Mouse (Mus musculus) embryo, embryonic 10 days (tissue): ENCODE data around the gene Sned1.
"Not testable (repeated sequence)": the region's sequence is repeated elsewhere in the genome, so short reads cannot be mapped to it uniquely, and the experiment has no call there.

Source experiments
- DNase-seq: peaks from one replicate; pipeline ENCODE4 v3.0.0-alpha.2; 2015; ENCODE audit warnings: low spot score

Sned1 gene

GRCm38 (mm10) chr1:93229221-93229620 is 6.4 kb upstream of the Sned1 start:
- DNase-seq, result no peak

DNA sequence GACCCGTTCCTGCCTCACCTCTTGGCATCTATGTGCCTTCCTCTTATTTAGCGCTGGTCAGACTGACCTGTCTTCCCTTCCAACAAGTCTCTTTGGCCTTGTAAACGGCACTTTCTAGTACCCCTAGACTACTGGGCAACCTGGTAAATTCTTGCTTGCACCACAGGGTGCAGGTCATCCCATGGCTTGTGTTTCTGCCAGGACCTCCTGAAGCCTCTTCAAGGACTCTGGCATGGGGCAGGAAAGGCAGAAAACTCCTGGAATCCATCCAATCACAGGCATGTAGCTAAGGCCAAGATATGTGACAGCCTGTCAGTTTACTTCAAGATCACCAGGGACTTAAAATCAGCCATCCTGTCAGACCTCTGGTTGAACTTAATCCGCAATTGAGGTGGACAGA is 6.0 kb upstream of the Sned1 start:
- no peak for DNase-seq

DNA sequence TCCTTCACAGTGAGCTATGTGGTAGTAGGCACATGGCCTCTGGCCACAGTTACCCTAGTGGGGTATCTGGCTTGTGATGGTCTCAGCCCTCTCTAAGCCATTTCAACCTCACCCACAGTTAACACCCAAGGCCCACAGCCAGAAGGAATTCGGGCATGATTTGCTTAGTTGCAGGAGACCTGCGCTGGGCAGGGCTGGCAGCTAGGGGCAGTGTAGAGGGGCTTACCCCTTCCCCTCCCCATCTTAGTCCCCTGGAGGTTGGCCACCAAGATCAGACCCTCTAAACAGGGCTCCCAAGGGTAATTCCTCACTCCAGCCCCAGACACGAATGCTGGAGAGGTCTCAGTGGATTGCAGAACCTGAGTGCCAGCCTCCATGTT is 894 bp downstream of the Sned1 start:
- DNase-seq, result peak; percentile 56

DNA sequence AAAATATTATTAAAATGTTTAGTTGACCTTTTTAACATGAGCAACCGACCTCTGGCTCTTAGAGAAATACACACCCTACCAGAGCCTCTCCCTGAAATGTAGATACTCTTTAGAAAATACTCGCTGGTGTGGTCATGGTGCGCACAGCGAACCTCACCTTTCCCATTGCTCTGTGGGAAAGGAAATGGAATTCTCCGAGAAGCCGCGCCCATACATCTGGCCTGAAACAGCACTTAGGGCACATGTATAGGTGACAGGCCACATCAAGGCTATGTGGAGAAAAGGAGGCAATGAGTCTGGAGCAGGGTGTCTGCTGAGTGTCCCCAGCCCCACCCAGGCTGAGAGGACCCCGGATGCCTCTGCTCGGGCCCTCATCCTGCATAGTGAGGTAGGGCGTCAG is 2.0 kb downstream of the Sned1 start:
- no peak for DNase-seq

DNA sequence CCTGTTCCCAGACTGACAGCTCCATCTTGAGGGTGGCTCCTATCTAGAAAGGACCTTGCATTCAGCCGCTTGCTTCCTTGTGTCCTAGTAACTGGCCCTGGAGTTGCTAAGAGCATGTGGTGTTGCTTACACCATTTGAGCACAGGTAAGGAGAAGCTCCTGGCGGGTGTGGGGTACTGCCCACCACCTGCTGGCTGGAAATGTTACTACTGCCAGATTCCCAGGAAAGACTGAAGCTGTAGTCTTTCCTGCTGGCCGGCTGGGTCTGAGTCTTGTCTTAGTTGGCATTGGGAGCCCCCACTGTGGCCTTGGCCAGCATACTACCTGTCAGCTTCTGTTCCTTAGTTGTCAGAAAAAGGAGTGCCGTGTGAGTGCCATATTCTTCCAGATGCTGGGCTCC is 2.6 kb downstream of the Sned1 start:
- DNase-seq, result no peak

GRCm38 (mm10) chr1:93245936-93246335 is 10.3 kb downstream of the Sned1 start:
- no peak for DNase-seq

DNA sequence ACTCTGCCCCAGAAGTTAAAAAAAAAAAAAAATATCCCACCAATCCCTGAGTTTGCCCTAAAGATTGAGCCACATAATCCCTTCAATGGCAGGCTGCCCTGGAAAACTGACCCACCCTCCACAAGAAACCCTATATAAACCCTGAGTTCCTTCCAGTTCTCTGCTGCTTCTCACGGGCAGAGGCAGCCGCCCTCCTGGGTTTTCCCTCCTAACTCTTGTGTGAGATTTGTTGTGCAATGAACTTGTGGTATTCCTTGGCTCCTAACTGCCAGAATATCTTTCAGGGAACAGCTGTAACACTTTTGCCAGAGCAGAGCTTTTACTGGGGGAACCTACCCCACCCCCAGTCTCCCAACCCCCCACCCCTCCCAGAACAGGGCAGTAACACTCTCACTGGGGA is 16.9 kb downstream of the Sned1 start:
- no peak for DNase-seq

GRCm38 (mm10) chr1:93255761-93256160 is 20.1 kb downstream of the Sned1 start:
- DNase-seq, result no peak

DNA sequence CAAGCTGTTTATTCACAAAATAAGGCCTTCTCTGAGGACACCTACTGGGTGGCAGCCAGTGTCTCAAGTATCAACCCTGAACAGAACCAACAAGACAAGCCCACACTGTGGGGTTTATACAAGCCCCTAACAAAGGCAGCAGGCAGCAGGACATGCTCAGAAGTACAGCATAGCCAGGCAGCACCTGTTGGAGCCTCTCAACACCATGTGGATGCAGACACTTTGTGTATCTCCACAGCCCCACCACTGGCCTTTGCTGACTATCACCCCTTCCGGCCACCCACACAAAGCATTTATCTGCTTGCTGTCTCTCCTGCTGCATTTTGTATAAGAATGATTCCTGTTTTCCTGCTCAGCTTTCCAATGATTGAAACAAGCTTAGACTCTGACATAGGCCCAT is 21.9 kb downstream of the Sned1 start:
- no peak for DNase-seq

DNA sequence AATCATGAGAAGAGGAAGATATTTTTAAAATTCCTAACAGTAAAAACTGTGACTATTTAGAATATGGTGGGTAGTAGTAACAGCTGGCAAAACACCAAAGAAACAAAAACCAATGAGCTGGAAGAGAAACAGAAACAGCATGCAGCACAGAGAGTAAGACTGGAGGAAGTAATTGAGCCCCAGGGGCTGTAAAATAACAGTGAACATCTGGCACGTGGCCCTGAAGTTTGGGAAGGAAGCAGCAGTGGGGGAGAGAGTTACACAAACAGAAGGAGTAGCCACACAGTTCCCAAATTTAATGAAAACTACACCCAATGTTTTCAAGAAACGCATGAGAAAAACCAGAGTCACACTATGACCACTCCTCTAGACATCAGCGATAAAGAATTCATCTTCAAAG is 31.6 kb downstream of the Sned1 start:
- peak; percentile 37 for DNase-seq

- no peak for DNase-seq
These were observed 32.6 kb downstream of the Sned1 start for GRCm38 (mm10) chr1:93268246-93268645.

DNA sequence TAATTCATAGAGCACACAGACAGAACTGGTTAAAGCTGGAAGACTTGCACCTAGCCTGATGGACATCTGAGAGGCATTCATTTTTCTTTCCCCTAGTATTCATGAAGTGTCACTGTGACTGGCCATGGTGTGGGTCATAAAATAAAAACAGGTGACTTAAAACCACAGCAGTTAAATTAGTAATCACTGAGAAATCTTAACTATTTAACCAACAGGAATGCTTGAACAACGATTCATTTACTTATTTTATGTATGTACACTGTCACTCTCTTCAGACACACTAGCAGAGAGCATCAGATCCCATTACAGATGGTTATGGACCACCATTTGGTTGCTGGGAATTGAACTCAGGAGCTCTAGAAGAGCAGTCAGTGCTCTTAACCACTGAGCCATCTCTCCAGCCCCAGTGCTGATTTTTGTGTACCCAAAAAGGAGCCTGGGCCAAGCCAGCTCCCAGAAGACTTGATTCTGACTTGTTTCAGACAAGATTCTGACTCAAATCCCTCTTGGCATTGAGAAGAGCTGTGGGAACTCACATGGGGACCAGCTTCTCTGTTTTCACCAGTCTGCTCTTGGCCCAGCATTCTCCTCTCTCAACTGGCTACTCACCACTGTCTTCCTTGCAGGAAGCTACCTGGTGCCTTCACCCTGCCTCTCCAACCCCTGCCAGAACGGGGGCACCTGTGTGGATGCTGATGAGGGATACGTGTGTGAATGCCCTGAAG is 35.0 kb downstream of the Sned1 start:
- no peak for DNase-seq

DNA sequence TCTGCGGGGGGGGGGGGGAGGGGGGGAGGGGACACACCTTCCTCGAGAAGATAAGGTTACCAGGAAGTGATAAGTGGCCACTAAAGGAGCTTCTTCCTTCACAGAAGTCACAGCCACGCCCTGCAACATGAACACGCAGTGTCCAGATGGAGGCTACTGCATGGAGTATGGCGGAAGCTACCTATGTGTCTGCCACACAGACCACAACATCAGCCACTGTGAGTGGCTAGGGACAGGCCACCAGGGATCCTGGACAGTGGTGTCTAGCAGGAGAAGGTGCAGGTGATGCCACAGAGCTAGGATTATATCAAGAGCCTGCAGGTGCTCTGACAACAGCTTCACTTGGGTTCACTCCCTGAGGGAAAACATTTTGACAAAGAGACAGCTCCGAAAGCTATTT is 36.1 kb downstream of the Sned1 start:
- no peak for DNase-seq

GRCm38 (mm10) chr1:93272409-93272821 is 36.8 kb downstream of the Sned1 start:
- peak; percentile 71 for DNase-seq

DNA sequence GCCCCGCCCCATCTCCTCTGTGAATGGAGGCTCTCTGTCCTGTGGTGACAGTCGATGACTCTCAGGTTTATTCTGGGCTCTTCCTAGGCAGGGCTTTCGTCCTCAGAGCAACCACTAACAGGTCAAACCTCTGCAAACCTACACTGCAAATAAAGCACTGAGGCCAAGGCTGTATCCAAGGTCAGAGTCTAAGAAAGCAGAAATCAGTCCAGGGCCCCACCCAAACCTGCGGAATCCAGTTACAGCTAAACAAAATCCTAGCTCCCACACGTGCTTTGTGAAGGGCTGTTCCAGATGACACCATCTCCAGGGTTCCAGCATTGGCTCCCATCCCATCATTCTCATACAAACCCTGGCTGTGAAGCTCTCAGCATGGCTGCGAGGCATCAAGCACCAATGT is 39.9 kb downstream of the Sned1 start:
- no peak for DNase-seq

DNA sequence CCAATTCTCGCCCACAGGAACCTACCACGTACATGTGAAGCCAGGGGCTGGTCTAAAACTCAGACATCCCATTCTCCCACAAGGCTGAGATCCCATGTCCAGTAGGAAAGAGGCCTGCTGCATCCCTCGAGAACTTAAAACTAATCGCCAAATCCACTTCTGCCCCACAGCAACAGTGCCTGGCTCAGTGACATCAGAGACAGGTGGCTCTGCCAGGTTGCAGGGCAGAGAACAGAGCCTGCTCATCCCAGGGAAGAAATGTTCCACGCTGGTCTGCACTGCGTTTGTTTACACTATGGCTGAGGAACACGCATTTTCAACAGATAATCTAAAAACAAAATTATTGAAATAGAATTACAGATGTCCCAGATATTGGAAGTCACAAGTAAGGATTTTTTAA is 41.4 kb downstream of the Sned1 start:
- DNase-seq, result no peak

- DNase-seq, result no peak
These were observed 54.1 kb downstream of the Sned1 start for GRCm38 (mm10) chr1:93289678-93290214.

DNA sequence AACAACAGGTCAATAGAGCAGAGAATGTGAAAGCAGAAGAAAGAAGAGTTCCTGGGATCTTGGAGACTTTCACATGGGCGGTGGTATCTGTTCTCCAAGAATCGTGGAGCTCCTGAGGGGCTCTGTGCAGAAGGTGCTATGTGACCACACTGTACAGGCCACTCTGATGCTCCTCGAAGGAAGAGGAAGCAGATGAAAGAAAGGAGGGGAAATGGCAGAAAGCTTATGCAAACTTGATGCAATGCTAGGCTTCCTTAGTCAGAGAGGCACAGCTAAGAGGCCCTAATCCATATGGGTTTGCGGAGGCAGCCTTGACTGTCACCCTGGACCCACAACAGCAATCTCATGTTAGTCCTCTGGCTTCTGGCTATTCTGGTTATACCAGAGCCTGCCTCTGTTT is 55.3 kb downstream of the Sned1 start:
- DNase-seq, result no peak

- DNase-seq, result no peak
These were observed 56.0 kb downstream of the Sned1 start for GRCm38 (mm10) chr1:93291591-93291990.

GRCm38 (mm10) chr1:93292006-93292405 is 56.4 kb downstream of the Sned1 start:
- no peak for DNase-seq

DNA sequence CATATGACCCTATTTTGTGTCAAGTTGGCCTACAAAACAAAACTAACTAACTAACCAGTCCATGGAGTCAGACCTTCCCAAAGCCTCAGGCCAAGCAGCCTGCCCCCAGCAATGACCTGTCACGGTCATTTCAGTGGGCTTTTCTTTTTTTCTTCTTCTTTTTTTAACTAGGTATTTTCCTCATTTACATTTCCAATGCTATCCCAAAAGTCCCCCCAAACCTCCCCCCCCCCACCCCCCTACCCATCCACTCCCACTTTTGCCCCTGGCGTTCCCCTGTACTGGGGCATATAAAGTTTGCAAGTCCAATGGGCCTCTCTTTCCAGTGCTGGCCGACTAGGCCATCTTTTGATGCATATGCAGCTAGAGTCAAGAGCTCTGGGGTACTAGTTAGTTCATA is 58.9 kb downstream of the Sned1 start:
- DNase-seq, result not testable (repeated sequence)

DNA sequence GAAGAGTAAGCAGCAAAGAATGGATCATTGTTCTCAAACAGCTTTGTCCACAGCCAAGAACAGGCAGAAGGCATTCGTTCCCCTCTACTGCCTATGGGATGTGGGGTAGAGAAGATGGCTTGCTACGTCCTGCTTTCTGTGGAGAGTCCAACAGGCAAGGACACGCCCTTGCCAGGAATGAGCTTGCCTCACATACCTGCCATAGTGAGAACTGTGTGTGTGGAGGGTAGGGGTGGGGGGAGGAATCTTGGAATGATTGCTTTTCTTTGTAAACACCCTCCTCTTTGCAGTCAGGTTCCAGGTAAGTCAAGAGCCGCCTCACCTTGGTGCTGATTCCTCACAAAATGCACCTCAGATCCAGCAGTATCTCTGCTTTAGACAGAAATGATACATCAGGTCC is 64.2 kb downstream of the Sned1 start:
- no peak for DNase-seq

- no peak for DNase-seq
These were observed 64.9 kb downstream of the Sned1 start for GRCm38 (mm10) chr1:93300578-93300977.
